Mouse (Mus musculus) gastrocnemius, postnatal 4 days (tissue): ENCODE data around the gene Cpsf4. TPM values are rescaled to one million over a fixed set of nuclear protein-coding genes. Genes with fewer than 3 reads are reported as not detected.
"Not testable (repeated sequence)": the region's sequence is repeated elsewhere in the genome, so short reads cannot be mapped to it uniquely, and the experiment has no call there.

Source experiments
- DNase-seq, 2 experiments: peaks; one replicate each; pipeline ENCODE4 v3.0.0; 2021 to 2022; ENCODE audit warnings: low spot score in 2 of 2, mixed read lengths in 2 of 2
- total RNA-seq, 2 experiments: library from RNA; stranded (reverse); gene quantifications; 2 replicates each; pipeline ENCODE4 v1.2.3; 2021

Cpsf4 gene
- total RNA-seq, 2 experiments from 2014 or later, result 17.1 to 20.1 TPM

DNA sequence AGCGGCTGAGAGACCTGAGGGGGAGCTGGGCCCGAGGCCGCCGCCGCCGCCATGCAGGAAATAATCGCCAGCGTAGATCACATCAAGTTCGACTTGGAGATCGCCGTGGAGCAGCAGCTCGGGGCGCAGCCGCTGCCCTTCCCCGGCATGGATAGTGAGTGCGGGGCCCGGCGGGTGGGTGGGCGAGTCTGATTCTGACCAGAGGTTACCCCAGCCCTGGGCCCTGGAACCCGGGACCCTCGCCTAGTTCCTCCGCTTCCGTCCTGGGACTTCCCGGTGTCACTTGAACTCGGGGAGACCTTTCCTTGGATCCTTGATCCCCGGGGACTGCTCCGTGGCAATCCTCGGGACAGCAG, 271 bp downstream of the Cpsf4 start:
- DNase-seq, result peak; percentile 35 to 36

DNA sequence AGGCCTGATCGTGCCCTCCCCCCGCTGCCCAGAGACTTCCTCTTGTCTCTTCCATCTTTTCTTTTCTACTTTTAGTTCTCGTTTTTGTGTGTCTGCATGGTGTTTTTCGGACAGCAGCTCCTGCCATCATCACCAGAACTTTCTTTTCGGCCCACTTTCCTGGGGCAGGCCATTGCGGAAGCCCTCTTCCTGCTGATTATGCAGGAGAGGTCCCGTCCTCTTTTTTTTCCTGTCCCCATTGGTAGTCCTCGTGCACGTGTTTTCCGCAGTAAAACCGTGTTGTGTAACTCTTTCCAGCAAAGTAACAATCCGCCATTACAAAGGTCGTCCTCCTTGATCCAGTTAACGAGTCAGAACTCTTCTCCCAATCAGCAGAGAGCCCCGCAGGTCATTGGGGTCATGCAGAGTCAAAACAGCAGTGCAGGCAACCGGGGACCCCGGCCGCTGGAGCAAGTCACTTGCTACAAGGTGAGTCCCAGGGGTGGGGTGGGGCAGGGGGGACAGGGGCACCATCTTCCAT, 11.5 kb downstream of the Cpsf4 start:
- DNase-seq, result no peak

DNA sequence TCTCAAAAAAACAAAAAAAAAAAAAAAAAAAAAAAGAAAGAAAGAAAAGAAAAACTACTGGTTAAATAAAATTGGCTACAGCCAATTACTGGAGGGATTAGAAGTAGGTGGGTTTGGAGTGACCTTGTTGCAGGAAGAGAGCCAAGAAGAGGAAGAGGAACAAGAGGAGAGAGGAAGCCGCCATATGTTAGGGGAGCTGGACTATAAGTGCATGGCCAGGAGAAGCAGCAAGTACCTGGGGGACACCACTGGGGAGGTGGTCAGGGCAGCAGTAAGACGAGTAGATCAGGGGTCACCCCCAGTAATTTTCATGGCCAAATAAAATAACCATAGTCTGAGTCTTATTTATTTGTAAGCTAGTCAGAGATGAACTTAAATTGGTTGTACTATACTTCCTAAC, 18.2 kb downstream of the Cpsf4 start:
- DNase-seq, result no peak

DNA sequence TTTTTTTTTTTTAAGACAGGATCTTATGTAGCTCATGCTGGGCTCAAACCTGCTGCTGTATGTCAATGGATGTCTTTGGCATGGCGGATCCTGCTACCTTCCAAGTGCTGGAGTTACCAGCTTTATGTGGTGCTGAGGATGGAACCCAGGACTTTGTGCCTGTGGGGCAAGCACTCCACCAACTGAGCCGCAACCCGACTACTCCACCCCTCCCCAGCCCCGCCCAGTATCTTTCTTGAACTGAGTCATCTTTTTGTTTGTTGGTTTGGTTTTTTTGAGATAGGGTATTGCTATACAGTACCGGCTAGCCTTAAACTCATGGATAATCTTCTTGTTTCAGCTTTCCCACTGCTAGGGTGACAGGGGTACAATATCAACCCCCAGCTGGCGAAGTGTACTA, 22.4 kb downstream of the Cpsf4 start:
- DNase-seq, result no peak

DNA sequence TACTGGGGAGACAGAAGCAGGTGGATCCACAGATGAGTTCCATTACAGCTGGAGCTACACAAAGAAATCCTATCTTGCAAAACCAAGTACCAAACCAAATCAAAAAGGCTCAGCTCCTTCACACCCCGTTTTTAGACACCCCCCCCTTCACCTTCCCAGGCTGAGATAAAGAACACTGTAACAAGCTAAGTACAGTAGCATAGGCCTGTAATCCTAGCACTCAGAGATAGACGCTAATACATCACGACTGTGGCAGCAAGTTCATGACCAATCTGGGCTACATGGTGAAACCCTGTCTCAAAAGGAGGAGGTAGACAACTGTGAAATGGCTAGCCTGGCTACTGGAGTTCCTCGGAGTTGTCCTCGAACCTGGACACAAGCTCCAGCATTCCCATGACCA, 23.4 kb downstream of the Cpsf4 start:
- no peak for DNase-seq

DNA sequence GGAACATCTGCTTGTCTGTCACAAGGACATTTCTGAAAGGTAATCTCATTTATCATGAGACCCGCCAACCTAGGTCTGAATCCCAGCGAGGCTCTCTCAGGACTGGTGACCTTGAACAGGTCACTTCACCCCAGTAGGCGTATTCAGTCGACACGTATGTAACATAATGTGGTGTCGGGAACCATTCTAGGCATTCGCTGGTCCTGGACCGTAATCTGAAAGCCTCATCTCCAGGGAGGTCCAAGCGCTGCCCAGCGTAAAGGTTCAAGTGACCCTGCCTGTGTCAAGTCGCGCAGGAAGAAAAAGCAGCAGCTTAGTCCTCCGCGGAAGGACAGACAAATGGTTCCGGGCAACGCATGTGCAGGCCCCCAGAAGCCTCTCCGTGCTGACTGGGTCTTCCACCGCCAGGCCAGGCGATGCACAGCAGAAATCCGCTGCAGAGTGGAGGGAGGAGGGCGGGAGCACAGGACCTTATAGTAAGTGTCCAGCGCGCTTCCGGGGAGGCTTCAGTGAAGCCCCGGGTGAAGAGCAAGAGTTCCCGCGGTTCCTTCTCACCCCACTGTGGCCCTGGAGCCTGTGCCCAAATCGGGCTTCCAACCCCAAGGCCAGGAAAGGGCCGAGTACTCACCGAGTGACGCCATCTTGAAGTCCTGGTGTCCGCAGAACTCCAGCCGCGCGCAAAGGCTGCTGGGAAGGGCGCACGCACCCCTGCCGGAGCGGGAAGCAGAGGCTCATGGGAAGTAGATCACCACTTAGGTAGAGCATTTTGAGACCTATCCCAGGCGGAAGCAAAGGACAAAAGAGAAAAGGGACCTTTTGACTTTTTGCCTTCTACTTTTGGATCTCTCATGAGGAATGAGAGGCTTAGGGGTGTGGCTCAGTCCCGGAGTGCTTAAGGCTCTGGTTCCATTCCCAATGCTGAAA, 24.1 kb downstream of the Cpsf4 start:
- DNase-seq, result peak; percentile 80 to 91

DNA sequence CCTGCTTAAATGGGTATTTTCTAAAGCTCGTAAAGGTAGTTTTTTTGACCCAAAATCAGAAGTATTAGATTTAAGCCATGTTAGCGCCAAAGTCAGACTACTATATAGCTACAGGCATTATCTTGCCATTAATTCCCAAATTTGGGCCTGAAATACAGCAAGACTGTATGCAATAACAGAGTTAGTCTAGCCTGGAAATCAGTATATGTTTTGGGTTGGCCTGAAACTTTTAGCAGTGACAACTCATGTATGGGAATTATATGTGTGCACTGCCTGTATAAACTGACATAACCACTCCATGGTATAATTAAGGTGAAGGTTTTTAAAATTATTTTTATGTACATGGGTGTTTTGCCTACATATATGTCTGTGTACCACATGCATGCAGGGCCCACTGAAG, 24.9 kb downstream of the Cpsf4 start, which contains the start of gene Atp5j2:
Atp5j2 (minus strand) TSS at position 101 of the 400 bp plus-strand sequence.
- no peak for DNase-seq

DNA sequence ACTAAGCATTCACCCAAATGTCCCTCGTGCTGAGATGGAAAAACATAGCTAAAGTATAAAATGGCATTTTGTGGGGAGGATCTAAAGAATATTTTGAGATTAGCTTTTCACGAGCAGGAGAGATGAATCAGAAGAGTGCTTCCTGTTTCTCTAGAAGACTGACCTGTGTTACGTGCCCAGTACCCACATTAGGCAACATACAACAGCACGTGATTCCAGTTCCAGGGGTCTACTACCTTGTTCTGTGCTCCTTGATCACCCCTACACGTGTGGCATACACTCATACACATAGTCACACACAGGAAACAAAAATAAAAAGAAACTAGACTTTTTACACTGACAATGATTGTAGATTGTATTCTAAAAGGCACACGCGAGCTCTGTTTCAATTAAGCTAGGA, 33.4 kb downstream of the Cpsf4 start:
- no peak for DNase-seq

DNA sequence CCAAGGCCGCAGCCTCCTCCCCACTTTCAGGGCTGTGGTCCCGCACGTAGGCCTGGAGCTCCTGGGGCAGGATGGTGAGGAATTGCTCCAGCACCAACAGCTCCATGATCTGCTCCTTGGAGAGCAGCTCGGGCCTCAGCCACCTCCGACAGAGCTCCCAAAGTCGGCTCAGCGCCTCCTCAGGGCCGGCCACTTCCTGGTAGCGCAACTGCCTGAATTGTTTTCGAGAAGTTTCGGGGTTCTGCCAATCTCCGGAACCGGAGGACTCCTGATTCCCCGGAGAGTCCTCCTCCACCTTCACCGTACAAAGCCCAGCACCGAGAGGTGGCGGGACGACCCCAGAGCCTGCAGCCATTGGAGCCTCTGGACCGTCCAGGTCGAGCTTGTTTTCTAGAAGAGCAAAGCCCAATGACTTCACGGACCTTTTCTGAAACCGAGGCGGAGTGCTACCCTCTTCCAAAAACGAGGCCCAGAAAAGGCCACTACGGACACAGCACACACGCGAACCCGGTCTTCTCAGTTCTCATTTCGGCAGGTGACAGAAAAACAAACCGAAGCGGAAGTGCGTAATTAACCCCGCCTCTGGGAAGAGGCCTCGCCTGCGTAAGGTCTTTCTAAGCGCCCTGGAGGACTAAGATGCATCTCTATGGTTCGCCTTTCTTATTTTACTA, 34.4 kb downstream of the Cpsf4 start, which contains the start of gene Zkscan14:
Zkscan14 (minus strand) TSS at position 548 of the 671 bp plus-strand sequence.
- peak in 1 of 2 experiments; percentile 70 for DNase-seq

DNA sequence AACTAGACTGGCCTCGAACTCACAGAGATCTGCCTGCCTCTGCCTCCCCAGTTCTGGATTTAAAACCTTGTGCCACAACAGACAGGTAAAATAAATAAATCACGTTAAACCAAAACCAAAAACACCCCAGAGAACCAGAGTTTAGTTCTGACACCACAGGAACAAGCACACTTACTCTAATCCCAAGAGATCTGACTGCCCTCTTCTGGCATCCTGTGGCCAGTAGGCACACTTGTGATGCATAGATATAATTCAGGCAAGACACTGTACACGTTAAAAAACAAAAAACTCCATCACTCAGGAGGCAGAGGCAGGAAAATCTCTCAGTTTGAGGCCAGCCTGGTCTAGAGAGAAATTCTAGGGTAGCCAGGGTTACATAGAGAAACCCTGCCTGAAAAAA, 35.4 kb downstream of the Cpsf4 start:
- no peak for DNase-seq

DNA sequence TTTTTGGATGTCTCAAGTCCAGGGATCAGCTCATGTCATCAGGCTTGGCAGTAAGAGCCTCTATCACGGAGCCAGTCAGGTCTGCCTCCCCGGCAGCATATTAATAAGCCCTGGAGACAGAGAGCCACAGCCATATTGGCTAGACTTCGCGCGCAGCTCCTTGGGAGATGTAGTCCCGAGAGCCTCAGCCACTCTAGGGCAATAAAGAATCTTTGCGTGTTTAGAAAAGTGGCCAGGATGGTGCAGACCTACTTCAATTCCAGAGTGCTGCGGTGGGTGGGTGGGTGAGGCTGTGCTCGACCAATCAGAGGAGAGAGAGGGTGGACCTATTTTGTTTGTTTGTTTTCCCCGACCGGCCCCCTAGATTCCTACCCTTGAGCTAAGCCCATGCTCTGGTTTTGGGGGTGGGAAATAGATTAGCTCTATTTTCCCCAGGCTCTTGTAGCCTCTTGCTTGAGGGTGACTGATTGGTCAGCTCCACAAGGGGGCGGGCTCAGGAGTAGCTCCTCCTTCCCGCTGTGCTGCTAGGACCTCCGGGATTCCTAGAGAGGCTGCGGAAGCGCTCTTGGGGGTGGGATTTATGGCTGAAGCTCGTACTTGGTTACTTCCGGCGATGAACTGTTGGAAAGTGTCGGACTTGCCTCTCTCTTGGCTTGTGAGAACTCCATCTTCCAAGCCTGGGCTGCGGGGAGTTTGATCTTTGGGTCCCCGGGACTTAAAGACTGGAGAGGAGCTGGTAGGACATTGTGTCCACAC, 37.1 kb downstream of the Cpsf4 start, which contains the start of gene Zkscan5:
Zkscan5 (plus strand) TSS at position 627 of the 756 bp plus-strand sequence.
- peak; percentile 90 to 98 for DNase-seq

DNA sequence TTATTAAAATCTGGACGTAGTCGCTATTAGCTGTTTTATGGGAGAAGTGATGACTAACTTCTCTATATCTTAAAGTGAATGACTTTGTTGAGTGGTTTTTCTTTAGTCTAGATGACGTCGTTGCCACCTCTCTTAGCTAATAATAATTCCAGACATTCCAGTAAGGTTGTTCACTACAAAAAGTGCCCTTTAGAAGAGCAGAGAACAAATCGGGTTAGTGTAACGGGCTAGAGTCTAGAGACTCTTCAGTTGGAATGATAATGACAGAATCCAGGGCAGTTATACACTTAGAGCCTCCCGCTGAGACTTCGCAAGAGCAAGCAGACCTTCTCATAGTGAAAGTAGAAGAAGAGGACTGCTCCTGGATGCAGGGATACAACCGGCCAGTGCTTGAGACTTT, 38.0 kb downstream of the Cpsf4 start:
- DNase-seq, result no peak

DNA sequence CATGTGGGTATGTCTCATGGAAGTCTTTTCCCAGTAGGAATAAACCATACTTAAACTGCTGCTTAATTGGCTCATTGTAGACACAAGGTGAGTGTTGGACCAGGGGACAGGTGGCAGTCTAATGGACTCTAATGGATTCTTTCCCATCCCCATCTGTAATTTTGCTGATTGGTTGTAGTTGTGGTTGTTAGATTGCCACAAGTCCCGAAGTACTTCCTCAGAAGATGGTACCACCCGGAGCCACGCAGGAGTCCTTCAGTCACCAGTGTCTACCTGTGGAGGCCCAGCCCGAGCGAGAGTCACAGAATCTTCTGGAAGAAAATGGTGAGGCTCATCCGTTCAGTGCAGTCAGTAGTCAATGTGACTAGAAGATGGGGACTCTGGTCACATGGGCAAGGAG, 40.4 kb downstream of the Cpsf4 start:
- no peak for DNase-seq

DNA sequence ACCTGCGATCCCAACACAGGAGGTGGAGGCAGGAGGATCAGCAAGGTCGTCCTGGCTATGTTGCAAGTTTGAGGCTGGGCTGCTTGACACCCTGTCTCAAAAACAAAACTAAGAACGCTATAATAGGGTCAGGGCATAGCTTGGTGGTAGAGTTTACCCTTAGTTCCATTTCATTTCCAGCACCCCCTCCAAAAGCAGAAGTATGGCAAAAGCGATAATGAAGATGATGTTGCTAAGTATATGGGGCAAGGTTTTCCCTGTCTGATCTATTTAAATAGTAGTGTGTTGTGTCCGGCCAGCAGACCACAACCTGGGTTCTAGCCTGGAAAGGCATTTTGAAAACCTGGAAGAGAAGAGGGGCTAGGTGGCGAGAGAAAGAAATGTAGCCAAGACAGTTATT, 40.9 kb downstream of the Cpsf4 start:
- DNase-seq, result no peak

DNA sequence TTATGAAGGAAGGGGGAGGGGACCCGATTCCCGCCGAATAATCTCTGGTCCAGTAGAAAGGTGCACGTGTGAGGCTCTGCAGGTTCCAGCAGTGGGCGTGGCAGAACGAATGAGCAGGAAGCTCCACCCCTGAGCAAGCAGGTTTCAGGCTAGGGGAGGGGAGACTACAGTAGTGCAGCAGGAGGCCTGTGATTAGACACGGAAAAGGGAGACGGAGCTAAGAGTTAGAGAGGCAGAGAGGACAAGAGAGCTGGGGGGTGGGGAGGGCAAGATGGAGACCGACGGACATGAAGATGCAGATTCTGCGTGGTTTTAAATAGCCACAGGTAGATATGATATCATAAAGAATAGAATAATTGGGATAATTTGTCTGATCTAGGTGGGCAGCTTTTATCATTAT, 41.4 kb downstream of the Cpsf4 start:
- not testable (repeated sequence) for DNase-seq

DNA sequence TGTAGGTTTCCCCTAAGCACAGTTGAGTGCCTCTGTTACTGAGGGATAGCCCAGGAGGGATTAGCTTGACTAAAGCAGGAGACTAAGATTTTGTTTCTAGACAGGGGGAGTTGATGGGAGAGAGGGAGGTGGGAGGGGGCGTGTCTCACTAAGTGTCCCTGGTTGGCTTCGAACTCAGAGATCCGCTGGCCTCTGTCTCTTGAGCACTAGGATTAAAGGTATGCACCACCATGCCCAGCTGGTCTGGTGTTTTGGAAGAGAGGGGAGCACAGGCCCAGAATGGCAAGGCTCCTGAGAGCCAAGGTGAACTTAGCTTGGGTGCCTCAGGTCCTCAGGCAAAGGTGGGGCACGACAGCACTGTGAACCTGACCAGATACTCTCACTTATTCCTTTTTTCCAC, 44.3 kb downstream of the Cpsf4 start:
- no peak for DNase-seq

DNA sequence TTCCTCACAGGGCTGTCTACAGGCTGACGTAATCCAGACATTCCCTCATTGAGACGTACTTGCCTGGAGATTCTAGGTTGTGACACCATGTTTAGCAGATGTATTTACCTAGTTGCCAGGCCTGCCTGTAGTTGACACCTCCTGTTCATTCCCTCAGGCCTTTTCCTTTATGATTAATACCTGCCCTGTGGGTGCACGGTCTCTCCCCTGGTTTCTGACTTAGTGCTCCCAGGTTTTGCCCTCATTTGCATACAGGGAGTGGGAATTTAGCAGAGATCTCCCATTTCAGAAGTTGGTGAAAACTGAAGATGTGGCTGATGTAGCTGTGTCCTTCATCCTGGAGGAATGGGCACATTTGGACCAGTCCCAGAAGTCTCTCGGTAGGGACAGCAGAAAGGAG, 45.2 kb downstream of the Cpsf4 start:
- no peak for DNase-seq

DNA sequence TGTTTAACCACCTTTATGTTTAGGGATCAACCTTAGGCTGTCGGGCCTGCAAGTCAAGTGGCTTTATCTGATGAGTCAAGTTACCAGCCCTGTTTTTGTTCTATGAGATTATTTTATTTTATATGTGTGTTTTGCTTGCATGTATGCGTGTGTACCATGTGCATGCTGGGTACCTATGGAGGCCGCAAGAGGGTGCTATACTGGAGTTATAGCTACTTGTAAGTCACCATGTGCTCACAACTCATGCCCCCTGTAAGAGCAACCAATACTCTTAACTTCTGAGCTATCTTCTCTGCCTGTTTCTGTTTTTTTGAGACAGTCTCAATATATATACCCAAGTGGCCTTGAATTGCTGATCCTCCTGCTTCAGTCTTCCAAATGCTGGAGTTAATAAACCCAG, 46.5 kb downstream of the Cpsf4 start:
- DNase-seq, result no peak

DNA sequence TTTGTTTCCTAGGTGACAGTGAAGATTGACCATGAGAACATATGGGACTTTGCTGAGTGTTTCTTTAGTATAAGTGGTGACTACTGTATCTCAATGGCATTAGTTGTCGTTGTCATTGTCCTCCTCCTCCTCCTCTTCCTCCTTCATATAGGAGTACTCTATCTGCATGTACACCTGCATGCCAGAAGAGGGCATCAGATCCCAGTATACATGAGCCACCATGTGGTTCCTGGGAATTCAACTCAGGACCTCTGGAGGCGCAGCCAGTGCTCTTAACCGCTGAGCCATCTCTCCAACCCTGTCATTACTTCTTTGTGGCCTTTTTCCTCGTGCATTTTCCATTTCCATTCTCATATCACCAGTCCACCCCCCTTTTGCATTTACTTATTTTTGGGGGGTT, 47.7 kb downstream of the Cpsf4 start:
- no peak for DNase-seq

DNA sequence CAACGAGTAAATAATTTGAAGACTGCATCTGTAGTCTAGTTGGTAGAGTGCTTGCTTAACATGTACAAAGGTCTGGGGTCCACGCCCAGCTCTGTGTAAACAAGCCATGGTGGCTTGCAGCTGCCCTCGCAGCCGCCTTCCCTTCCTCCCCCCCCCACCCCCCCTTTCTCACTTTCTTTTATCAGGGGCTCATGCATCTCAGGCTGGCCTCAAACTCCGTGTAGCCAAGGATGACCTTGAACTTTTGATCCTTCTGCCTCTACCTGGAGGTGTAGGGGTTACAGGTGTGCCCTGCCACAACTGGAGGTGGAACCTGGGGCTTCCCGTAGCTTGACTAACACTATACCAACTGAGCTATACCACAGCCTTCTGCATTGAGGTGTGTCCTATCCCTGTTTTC, 50.7 kb downstream of the Cpsf4 start:
- no peak for DNase-seq

DNA sequence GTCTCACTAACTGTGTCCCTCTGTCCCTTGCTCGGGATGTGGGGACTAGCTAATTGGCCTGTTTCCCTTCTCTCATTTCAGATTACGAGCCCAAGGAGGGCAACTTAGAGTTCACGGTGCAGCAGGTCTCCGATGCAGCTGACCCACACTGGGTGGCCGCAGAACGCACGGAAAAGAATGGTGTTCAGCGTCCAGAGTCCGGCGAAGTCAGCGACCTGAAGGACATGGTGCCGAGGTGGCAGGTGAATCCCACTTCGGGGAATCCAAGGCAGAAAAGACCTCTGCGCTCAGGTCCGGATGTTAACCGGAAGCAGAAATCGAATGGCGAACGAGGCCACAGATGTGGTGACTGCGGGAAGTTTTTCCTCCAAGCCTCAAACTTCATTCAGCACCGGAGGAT, 51.2 kb downstream of the Cpsf4 start:
- no peak for DNase-seq
